Mouse (Mus musculus) stomach, postnatal 0 days (tissue): ENCODE measurements around the gene Rcan2.

Experiments
- CTCF ChIP-seq: IDR thresholded peaks from 2 replicates; pipeline ENCODE4 v1.5.1; 2016; ENCODE audit warnings: antibody characterized with exemption, low read depth, mild to moderate bottlenecking, moderate library complexity
- EP300 ChIP-seq: optimal IDR thresholded peaks from 2 replicates; pipeline ENCODE3; 2016; ENCODE audit warnings: antibody characterized with exemption

- TF ChIP-seq CTCF, result no peak
- TF ChIP-seq EP300, result no peak
Measured at GRCm38 (mm10) chr17:43998095-43998494, 196.9 kb downstream of the Rcan2 start.
